Mouse (Mus musculus) small intestine, adult 2 months (tissue): ENCODE measurements around the gene Nr5a1. TPM values are rescaled to one million over a fixed set of nuclear protein-coding genes. Genes with fewer than 3 reads are reported as not detected.

Source experiments
- H3K27ac ChIP-seq: fragments of 200-500 bp; 2 replicates; pipeline ENCODE4 v1.5.1; 2012; ENCODE audit warnings: low read depth, low read length, control low read depth, inconsistent platforms; ENCODE audit not compliant: insufficient read depth
- H3K27me3 ChIP-seq: fragments of 200-500 bp; 2 replicates; pipeline ENCODE4 v1.6.1; 2012; ENCODE audit warnings: mild to moderate bottlenecking, moderate library complexity, low read length, inconsistent platforms; ENCODE audit not compliant: control insufficient read depth, insufficient read depth
- H3K36me3 ChIP-seq: fragments of 200-500 bp; 2 replicates; pipeline ENCODE4 v1.6.1; 2012; ENCODE audit warnings: mild to moderate bottlenecking, low read length, control low read depth, inconsistent platforms; ENCODE audit not compliant: control insufficient read depth, insufficient read depth
- H3K4me1 ChIP-seq: fragments of 200-500 bp; 2 replicates; pipeline ENCODE4 v1.6.1; 2012; ENCODE audit warnings: low read length, inconsistent platforms, mixed read lengths; ENCODE audit not compliant: control insufficient read depth, insufficient read depth, insufficient read length
- H3K4me3 ChIP-seq: fragments of 200-500 bp; 2 replicates; pipeline ENCODE4 v1.5.1; 2012; ENCODE audit warnings: low read depth, mild to moderate bottlenecking, control low read depth, inconsistent platforms, low read length, moderate library complexity
- CTCF ChIP-seq: fragments of 200-500 bp; IDR thresholded peaks from 2 replicates; pipeline ENCODE4 v1.5.1; 2012; ENCODE audit warnings: low read depth, mild to moderate bottlenecking, control low read depth, inconsistent platforms, low read length, moderate library complexity, mixed read lengths; ENCODE audit not compliant: insufficient replicate concordance, insufficient read length; ENCODE audit errors: extremely low read depth
- POLR2A ChIP-seq: fragments of 200-500 bp; IDR thresholded peaks from 2 replicates; pipeline ENCODE4 v1.6.1; 2012; ENCODE audit warnings: low read depth, mild to moderate bottlenecking, control low read depth, inconsistent platforms, low read length, moderate library complexity
- WGBS: fragments of 180-500 bp; shearing (Covaris S2); methylation state at CpG from one replicate; pipeline ENCODE4 v1.1.7; 2018; 5-methylcytosine and 5-hydroxymethylcytosine counted together
- polyA plus RNA-seq: library from polyadenylated mRNA; depleted of rRNA; stranded (reverse); fragments of >200 nt; gene quantifications from 2 replicates; pipeline ENCODE4 v1.2.3, GENCODE M21; 2012; rRNA removed

The Nr5a1 gene
- polyA plus RNA-seq = 0.08 and 0.15 TPM in 2 replicates

DNA sequence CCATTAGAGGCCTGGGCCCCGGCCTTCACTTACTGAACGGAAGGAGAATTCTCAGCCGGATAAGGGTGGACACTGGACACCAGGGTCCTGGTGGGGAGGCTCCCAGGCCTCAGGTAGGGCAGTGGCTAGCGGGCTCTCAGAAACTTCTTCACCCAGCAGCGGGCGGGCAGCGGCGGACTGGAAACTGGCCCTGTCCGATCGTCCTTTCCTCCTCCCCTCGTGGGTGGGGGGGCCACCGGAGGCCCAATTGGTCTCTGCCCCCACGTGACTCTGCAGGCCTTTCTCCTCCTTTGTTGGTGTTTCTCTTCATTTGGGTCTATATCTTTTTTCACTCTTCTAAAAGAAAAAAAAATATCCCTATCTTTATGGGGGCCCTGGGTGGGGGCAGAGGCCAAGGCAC, at the start of gene Nr5a1:
TSS of gene Nr5a1 (minus strand) at position 219 of the 400 bp plus-strand sequence.
- no peaks in the 10 kb centered on the region for H3K36me3 ChIP-seq
- no peak within 1 kb of the TSS for H3K4me3 ChIP-seq
- H3K27me3 ChIP-seq = peaks cover 39% of the 10 kb centered on the region
- 90% methylated on average over 13 of the region's 13 CpGs for WGBS
- no peak for TF ChIP-seq CTCF
- TF ChIP-seq POLR2A = no peak
- H3K4me1 ChIP-seq = peaks cover 13% of the 10 kb centered on the region
- no peak within 1 kb of the TSS for H3K27ac ChIP-seq

DNA sequence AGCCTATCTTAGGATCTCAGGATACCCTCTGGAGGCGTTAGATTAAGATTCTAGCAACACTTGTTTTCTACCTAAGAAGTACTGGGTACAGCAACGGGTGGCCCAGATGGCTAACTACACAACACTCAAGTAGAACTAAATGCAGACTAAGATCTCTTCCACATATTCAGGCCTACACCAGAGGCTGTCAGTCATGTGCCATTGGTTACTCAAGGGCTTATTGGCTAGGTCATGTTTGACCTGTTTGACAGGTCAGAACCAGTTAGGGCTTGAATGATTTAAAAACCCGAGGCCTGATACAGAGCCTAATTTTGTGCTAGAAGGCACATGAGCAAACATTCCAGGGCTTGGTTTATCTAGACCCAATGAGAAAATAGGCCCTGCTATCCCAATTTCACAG, 25.5 kb upstream of the Nr5a1 start:
- WGBS = 63% methylated on average over 3 of the region's 3 CpGs
- TF ChIP-seq POLR2A (no peak), CTCF (no peak)
- Histone ChIP-seq H3K4me1 (no peaks in the 10 kb centered on the region), H3K27me3 (no peaks in the 10 kb centered on the region), H3K36me3 (peaks cover 27% of the 10 kb centered on the region), H3K4me3 (no peak overlapping the region), H3K27ac (no peak overlapping the region)

DNA sequence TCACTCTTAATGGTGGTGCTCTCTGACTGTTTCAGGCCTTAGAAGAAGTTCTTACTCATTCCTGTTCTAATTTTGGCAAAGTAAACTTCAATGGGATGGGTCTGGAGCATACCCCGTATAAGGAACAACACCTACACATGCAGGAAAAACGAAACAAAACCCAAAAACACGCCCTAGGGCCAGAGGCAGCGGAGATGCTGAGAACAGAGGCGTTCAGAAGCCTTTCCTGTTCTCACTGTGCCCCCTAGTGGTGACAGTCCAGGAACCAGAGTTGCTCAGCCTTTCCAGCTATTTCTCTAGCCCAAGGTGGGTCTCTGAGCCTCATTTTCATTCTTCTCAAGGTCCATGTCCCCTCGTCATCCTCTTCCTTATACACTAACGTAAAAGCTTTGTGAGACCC, 25.1 kb upstream of the Nr5a1 start:
- Histone ChIP-seq H3K4me3 (no peak overlapping the region), H3K4me1 (no peaks in the 10 kb centered on the region), H3K27me3 (no peaks in the 10 kb centered on the region), H3K36me3 (peaks cover 27% of the 10 kb centered on the region), H3K27ac (no peak overlapping the region)
- 34% methylated on average over 7 of the region's 7 CpGs for WGBS
- TF ChIP-seq CTCF (peak; percentile 82; the same call in 1 of the 2 replicates), POLR2A (no peak)

DNA sequence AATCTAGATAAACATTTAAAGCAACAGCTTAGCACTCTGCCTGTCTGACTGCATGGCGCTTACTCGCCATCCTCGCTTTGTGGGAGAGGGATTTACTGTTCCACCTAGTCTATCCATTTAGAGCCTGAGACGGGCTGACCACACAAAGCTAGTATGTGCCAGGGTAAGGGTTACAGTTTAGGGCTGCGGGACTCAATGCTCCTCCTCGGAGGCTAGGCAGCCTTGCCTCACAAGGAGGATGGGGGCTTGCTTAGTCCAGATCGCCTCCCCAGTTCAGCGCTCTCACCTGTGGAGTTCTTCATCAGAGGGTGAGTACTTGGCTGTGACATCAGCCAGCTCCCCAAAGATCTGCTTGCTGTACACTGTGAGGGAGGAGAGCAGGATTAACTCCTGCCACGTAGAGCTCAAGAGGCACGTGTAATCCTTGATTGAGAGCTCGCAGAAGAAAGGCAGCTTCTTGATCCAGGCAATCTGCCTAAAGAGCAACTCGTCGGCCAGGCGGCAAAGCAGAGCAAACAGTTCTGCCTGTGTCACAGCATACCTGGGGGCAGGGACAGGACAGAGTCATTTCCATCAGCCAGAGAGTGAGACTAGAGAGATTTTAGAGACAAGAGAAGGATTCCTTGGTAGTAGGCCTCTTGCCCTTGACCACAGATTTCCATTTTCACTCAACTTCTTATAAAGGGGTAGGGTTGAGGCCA, 24.4 kb upstream of the Nr5a1 start:
- no peak overlapping the region for H3K4me3 ChIP-seq
- TF ChIP-seq CTCF (no peak), POLR2A (no peak)
- H3K36me3 ChIP-seq = peaks cover 28% of the 10 kb centered on the region
- H3K27ac ChIP-seq = no peak overlapping the region
- 94% methylated on average over 14 of the region's 14 CpGs for WGBS
- no peaks in the 10 kb centered on the region for H3K27me3 ChIP-seq
- no peaks in the 10 kb centered on the region for H3K4me1 ChIP-seq

DNA sequence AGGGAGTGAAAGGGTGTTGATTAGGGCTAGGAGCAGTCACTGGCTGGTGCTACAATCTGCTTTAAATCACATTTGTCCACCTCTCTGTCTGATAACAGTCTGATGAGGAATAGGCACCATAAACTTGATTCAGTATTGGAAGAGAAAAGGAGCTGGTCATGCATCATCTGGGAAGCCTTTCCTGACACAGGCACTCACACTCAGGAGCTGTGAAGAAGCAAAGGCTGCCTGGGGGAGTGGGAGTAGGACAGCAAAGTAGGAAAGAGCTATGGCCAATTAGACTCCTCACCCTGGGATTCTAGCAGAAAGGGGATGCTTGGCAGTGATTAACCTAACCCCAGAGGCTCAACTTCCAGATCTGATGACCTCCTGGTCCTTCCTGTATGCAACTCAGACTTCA, 21.4 kb upstream of the Nr5a1 start:
- Histone ChIP-seq H3K27me3 (no peaks in the 10 kb centered on the region), H3K36me3 (peaks cover 22% of the 10 kb centered on the region), H3K4me3 (no peak overlapping the region), H3K27ac (no peak overlapping the region), H3K4me1 (no peaks in the 10 kb centered on the region)
- TF ChIP-seq POLR2A = no peak

DNA sequence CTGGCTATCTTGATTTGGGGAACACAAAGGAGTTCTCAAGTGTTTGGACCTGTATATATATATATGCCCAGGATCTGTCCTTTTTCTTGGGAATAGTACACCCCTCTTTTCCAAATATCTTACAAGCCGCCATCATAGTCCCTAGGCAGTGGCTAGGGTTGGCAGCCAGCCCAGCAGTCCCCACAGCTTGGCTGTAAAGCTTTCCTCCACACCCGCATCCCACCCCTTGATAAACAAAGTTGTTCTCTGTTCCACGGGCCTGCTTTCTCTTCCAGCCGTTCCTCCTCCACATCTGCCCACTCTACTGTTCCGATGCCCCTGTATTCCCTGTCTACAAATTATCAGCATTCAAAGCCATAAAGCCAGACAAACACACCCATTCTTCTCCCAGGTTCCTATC, 20.4 kb upstream of the Nr5a1 start:
- Histone ChIP-seq H3K27ac (no peak overlapping the region), H3K27me3 (no peaks in the 10 kb centered on the region), H3K4me1 (no peaks in the 10 kb centered on the region), H3K4me3 (no peak overlapping the region), H3K36me3 (peaks cover 22% of the 10 kb centered on the region)
- 37% methylated on average over 5 of the region's 5 CpGs for WGBS
- TF ChIP-seq POLR2A (no peak), CTCF (no peak)

DNA sequence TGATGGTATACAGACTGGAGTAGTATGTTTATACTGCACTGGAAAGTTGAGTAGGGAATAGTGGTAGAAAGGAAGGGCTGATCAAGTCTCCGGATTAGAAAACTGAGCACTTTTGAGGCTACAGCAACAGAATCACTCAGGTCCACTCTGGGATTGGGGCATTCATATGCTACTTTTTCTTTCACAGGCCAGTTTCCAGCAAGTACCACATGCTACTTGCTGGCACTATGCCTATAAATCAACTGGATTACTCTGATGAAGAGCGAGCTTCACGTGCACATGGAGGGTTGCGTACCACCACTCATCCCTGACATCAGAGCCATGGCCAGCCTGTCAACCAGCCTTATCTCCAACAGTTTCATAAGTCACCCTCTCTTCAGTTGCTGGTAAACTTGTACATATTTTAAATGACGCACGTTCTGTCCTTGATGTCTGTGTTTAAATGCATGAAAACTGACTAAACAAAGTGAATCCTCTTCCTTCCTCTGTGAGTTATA, 16.0 kb upstream of the Nr5a1 start:
- Histone ChIP-seq H3K27ac (no peak overlapping the region), H3K4me1 (no peaks in the 10 kb centered on the region), H3K27me3 (no peaks in the 10 kb centered on the region), H3K36me3 (peaks cover 30% of the 10 kb centered on the region), H3K4me3 (no peak overlapping the region)
- TF ChIP-seq CTCF = no peak
- no peak for TF ChIP-seq POLR2A
- WGBS = 95% methylated on average over 6 of the region's 6 CpGs
